Mouse (Mus musculus) bone marrow, adult 2 months (tissue): ENCODE data around the gene Adcy3.

Experiments
- CTCF ChIP-seq: fragments of 200-500 bp; IDR thresholded peaks from 2 replicates; pipeline ENCODE4 v1.5.1; 2011; ENCODE audit warnings: low read length, control low read depth; ENCODE audit not compliant: control insufficient read depth, insufficient read depth
- POLR2A ChIP-seq: fragments of 200-500 bp; IDR thresholded peaks from 2 replicates; pipeline ENCODE4 v1.6.1; 2011; ENCODE audit warnings: low read depth, mild to moderate bottlenecking, control low read depth, low read length, borderline replicate concordance; ENCODE audit not compliant: control insufficient read depth

DNA sequence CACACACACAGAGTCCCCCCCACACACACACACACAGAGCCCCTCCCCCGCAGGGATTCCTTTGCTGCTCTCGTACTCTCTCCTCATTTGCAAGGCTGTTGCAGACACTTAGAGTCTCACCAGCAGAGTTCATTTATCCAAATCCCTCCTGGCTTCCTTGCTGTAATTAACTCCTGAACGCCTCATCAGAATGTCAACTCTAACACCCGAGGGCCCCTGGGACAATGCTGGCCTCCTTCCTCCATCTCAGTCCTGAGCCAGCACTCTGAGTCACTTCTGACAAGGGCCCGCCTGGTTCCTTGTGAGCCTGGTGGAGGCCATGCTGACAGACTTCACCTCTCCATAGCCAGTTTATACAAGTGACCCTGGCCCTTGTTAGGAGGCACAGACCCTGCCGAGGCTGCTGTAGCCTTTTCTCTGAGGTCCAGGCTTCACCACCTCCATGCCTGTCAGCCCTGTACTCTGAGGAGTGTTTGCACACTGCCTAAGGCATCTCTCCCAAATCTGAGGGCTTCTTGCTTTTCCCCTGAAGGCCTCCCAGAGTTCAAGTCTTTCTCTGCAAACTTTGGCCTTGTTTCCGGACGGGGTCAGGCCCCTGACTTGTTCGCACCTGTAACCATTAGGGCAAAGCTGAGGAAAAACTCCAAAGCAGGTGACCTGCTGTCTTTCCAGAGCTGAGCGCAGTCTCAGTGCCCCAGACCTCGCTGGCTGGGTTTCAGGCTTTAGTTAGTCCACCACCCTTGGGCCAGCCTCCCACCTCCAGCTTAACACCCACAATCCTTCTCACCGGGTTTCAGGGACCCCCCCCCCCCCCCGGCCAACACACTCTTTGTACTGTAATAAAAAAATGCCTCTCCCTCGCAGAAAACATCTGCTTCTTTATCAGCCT lies 55.5 kb downstream of the Adcy3 start:
- TF ChIP-seq CTCF (no peak), POLR2A (no peak)
